Mouse (Mus musculus) liver, adult 2 months (tissue): ENCODE measurements around the gene Olfr161.
"Not testable (repeated sequence)": the region's sequence is repeated elsewhere in the genome, so short reads cannot be mapped to it uniquely, and the experiment has no call there.

Experiments used
- CTCF ChIP-seq: fragments of 200-500 bp; IDR thresholded peaks from 2 replicates; pipeline ENCODE4 v1.5.1; 2011; ENCODE audit warnings: low read depth, low read length, control low read depth
- POLR2A ChIP-seq: fragments of 200-500 bp; IDR thresholded peaks from 2 replicates; pipeline ENCODE4 v1.6.1; 2011; ENCODE audit warnings: low read length, control low read depth; ENCODE audit not compliant: insufficient read depth; ENCODE audit errors: extremely low read depth

GRCm38 (mm10) chr16:3632572-3633361 lies 41.9 kb downstream of the Olfr161 start:
- TF ChIP-seq POLR2A, CTCF: not testable (repeated sequence)
